Mouse (Mus musculus) forebrain, embryonic 11.5 days (tissue): ENCODE results near the gene Mecr. TPM values are rescaled to one million over a fixed set of nuclear protein-coding genes. Genes with fewer than 3 reads are reported as not detected.
A peak's percentile ranks its signal among the peaks of the same experiment; 100 is the strongest.

Experiments used
- ATAC-seq: fragments of 200-750 bp; cut with Nextera tagmentation; replicated peaks from 2 replicates; pipeline ENCODE4 v1.8.0; 2017; ENCODE audit warnings: moderate TSS enrichment; ENCODE audit not compliant: low FRiP score
- DNase-seq: peaks from one replicate; pipeline ENCODE4 v3.0.0-alpha.2; 2017; ENCODE audit warnings: low spot score
- H3K27ac ChIP-seq: fragments of 300-500 bp; sonication (generic); 2 replicates; pipeline ENCODE4 v1.5.1; 2014; ENCODE audit warnings: low read depth, low read length
- H3K27me3 ChIP-seq: fragments of 300-500 bp; sonication (generic); 2 replicates; pipeline ENCODE4 v1.6.1; 2014; ENCODE audit warnings: mild to moderate bottlenecking, low read length, mixed read lengths; ENCODE audit not compliant: control insufficient read depth, insufficient read depth
- H3K36me3 ChIP-seq: fragments of 300-500 bp; sonication (generic); 2 replicates; pipeline ENCODE4 v1.6.1; 2014; ENCODE audit warnings: mild to moderate bottlenecking, low read length, moderate library complexity, mixed read lengths; ENCODE audit not compliant: control insufficient read depth, insufficient read depth
- H3K4me1 ChIP-seq: fragments of 300-500 bp; sonication (generic); replicated peaks from 2 replicates; pipeline ENCODE4 v1.6.1; 2014; ENCODE audit warnings: low read length, mixed read lengths; ENCODE audit not compliant: control insufficient read depth, insufficient read depth
- H3K4me2 ChIP-seq: fragments of 300-500 bp; sonication (generic); 2 replicates; pipeline ENCODE4 v1.6.1; 2014; ENCODE audit warnings: low read depth, mild to moderate bottlenecking, low read length, moderate library complexity, mixed read lengths; ENCODE audit not compliant: severe bottlenecking
- H3K4me3 ChIP-seq: fragments of 300-500 bp; sonication (generic); 2 replicates; pipeline ENCODE4 v1.5.1; 2014; ENCODE audit warnings: low read depth, low read length
- H3K9ac ChIP-seq: fragments of 300-500 bp; sonication (generic); 2 replicates; pipeline ENCODE4 v1.6.1; 2014; ENCODE audit warnings: low read length
- H3K9me3 ChIP-seq: fragments of 300-500 bp; sonication (generic); 2 replicates; pipeline ENCODE4 v1.6.1; 2016; ENCODE audit warnings: low read length, mixed read lengths; ENCODE audit not compliant: control insufficient read depth
- WGBS: fragments of 180-500 bp; shearing (Covaris S2); extraction: QIAGEN DNeasy Blood & Tissue Kit; methylation state at CpG from one replicate; pipeline ENCODE4 v1.1.7; 2014; 5-methylcytosine and 5-hydroxymethylcytosine counted together
- polyA plus RNA-seq: library from polyadenylated mRNA; unstranded; fragments of >200 nt; fragmentation: Nextera tagmentation; extraction: Ambion mirVana; gene quantifications from 2 replicates; pipeline ENCODE4 v1.2.1, GENCODE M21; 2014

Gene Mecr
- polyA plus RNA-seq, 1 experiment from 2014 or later = 50.1 TPM

GRCm38 (mm10) chr4:131916425-131916824 is 73.2 kb downstream of the Mecr start:
- peaks cover 78% of the 10 kb centered on the region for H3K27me3 ChIP-seq
- DNase-seq (peak; percentile 91), ATAC-seq (0 out of 2 replicates have a peak, but pooled peaks have one; percentile 36)
- H3K4me2 ChIP-seq = no peak overlapping the region
- H3K4me3 ChIP-seq = no peak overlapping the region
- H3K9ac ChIP-seq = no peak overlapping the region
- 5% methylated on average over 15 of the region's 15 CpGs for WGBS
- H3K9me3 ChIP-seq = no peaks in the 10 kb centered on the region
- H3K36me3 ChIP-seq = no peaks in the 10 kb centered on the region
- peaks cover 25% of the 10 kb centered on the region for H3K4me1 ChIP-seq
- no peak overlapping the region for H3K27ac ChIP-seq

DNA sequence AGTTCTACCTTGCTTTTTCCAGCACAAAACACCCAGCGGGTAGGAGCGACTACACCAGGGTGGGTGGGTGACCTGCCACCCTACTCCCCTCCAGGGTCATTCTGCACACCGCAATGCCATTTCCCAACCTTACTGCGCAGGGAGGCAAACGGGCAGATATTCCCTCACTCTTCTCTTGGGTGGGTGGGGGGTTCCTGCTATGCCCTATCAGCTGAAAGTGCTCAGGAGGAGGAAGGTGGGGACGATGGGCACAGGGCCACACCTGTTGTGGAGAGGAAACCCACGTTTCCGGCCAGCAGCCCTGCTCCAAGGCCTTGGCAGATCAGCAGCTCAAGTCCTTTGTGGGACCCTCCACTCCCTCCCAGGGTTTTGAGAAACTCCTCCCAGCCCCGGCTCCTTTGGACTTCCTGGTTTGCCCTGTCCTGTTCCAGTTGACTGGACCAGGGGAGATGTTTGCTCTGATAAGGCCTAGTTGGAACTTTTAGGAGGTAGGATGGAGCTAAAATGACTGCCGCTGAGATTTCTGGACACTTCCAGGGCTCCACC is 73.8 kb downstream of the Mecr start:
- Histone ChIP-seq H3K36me3 (no peaks in the 10 kb centered on the region), H3K9me3 (no peaks in the 10 kb centered on the region), H3K27me3 (peaks cover 85% of the 10 kb centered on the region), H3K4me3 (no peak overlapping the region), H3K9ac (no peak overlapping the region), H3K4me1 (peaks cover 32% of the 10 kb centered on the region), H3K4me2 (no peak overlapping the region), H3K27ac (no peak overlapping the region)
- DNase-seq (no peak), ATAC-seq (no peak)
- 83% methylated on average over 10 of the region's 10 CpGs for WGBS

Other genes starting within 250 kb of the Mecr start
- 40.7 and 44.3 TPM in 2 replicates for gene Ptpru, start 5.2 kb upstream of the Mecr start, polyA plus RNA-seq
- 191 TPM in 2 replicates for gene Srsf4, start 30.1 kb downstream of the Mecr start, polyA plus RNA-seq
- gene Tmem200b, start 78.3 kb downstream of the Mecr start, polyA plus RNA-seq = 0.72 and 1.2 TPM in 2 replicates
- not detected in 2 replicates for gene Gm10300, start 231.2 kb downstream of the Mecr start, polyA plus RNA-seq
- gene Epb41, start 231.9 kb downstream of the Mecr start, polyA plus RNA-seq = 135 and 145 TPM in 2 replicates